Mouse (Mus musculus) megakaryocyte progenitor cell, adult 5-6 weeks (primary cell): ENCODE measurements around the gene Oas1f. TPM values are rescaled to one million over a fixed set of nuclear protein-coding genes. Genes with fewer than 3 reads are reported as not detected.
"Not testable (repeated sequence)": the region's sequence is repeated elsewhere in the genome, so short reads cannot be mapped to it uniquely, and the experiment has no call there.

ENCODE experiments used
- ATAC-seq: replicated peaks from 2 replicates; pipeline ENCODE4 v1.8.0; 2016; ENCODE audit warnings: mild to moderate bottlenecking, moderate TSS enrichment, inconsistent platforms; ENCODE audit not compliant: poor library complexity
- total RNA-seq, 2 experiments: library from RNA; stranded (forward) in 1 of 2; stranded (reverse) in 1 of 2; fragments of 157-497, 149-512 nt in 1 of 2; fragments of 200-1000 nt in 1 of 2; gene quantifications; 2 replicates each; pipeline versions ENCODE4 v1.2.3 to v1.2.4; 2015 to 2017

Gene Oas1f
- total RNA-seq, 2 experiments from 2014 or later, result not detected

DNA sequence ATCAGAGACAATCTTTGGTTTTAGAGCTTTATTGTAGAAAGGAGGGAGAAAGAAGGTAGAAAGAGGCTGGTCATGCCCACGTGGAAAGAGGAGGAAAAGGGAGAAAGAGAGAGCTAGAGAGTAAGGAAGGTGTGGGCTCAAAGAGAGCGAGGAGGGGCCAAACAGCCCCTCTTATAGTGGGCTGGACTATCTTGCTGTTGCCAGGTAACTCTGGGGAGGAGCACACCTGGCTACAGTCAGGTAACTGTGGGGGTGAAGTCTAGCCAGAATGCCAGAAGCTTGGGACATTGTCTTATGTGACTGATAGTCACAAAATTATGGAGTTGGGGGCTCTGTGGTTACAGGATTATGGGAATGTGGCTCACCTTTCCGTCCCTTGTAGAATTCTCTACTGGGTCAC is 22.9 kb downstream of the Oas1f start:
- ATAC-seq, result no peak

DNA sequence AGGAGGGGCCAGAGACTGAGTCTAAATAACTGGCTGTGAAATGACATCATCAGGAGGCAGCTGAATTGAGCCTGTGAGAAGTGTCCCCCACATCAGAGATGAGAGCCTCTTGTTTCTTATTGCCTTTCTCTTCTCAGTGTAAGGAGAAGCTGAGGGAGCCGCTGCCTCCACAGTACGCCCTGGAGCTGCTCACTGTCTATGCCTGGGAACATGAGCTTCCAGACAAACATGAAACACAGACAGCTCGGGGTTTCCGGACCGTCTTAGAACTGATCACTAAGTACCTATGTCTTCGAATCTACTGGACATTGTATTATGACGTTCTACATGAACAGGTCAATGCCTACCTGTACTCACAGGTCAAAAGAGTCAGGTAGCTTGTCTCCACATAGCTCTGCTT is 23.6 kb downstream of the Oas1f start:
- no peak for ATAC-seq

- no peak for ATAC-seq
These were observed 24.3 kb downstream of the Oas1f start for GRCm38 (mm10) chr5:120871469-120871868.

- ATAC-seq, result not testable (repeated sequence)
These were observed 29.7 kb downstream of the Oas1f start for GRCm38 (mm10) chr5:120876839-120877238.

DNA sequence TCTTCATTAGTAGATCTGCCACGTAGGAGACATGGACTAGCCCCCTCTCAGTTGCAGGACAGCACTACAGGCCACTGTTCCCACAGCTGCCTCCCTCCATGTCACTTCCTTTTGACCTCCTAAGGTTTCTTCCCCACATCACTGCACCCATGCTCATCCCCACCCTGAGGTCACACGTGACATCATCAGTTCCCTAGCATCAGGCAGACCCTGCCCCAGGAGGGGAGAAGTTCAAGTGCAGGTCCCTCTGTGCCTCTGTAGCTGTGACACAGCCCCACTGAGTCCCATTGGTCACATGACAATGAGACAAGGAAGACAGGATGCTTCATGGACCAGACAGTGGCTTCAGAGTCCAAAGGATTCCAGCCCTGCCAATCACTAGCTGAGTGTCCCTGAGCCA is 30.2 kb downstream of the Oas1f start:
- ATAC-seq, result not testable (repeated sequence)

DNA sequence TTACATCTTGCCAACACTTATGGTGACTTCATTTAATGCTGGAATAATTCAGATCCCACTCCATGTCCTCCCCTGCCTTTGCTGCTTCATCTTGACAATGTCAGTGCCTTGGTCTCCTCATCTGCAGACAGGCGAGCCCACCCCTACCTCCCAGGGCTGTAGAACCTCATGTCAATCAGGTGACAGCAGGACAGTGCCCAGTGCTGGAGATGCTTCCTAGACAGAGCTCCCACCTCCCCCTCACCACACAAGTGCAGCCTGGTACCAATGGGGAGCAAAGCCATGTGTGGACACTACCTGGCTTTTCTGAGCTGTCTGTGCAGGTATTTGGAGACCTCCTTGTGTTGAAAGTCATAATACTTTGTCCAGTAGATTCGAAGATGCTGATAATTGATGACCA is 31.6 kb downstream of the Oas1f start:
- ATAC-seq, result not testable (repeated sequence)

- ATAC-seq, result not testable (repeated sequence)
These were observed 34.5 kb downstream of the Oas1f start for GRCm38 (mm10) chr5:120881681-120882080.

- 0 out of 2 replicates have a peak, but pooled peaks have one; percentile 17 for ATAC-seq
These were observed 40.2 kb downstream of the Oas1f start, which contains the start of gene Oas1g for GRCm38 (mm10) chr5:120887413-120887812. Gene Oas1g, minus strand, starts transcription at chr5:120887613.

DNA sequence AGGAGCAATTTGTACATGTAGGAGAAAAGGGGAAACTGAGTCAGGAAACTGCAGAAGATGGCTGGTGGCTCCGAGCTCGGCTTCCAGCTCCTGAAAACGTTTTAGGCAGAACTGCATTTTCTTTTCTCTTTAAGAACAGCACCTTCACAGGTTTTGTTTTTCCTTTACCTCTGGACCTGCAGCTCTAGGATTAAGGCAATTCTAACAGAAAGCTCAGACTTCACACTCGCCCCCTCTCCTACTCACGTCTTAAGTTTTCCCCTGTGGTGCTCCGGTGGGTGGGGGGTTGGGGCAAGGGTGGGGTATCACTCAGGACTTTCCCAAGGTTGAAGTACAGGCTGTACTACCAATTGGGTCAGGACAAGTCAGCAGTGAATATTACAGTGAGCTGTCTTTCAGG is 40.7 kb downstream of the Oas1f start:
- ATAC-seq, result no peak

GRCm38 (mm10) chr5:120888294-120888815 is 41.2 kb downstream of the Oas1f start:
- ATAC-seq, result 0 out of 2 replicates have a peak, but pooled peaks have one; percentile 11

DNA sequence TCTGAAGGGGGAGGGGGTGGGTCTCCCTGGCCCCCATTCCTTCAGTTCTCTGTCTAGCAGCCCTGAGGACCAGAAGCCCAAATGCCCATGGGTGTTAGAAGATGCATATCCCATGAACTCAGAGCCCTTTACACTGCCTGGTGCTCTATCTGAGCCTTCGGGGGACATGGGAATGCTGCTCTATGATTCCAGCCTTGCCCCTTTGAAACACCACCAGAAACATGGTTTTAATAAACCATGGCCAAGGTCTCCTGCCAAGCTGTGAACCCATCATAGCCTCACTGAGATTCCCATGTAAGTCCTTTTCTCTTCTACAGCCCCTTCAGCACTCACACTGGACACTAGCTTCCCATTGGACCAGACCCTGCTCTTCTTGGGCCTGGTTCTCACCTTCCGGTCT is 42.9 kb downstream of the Oas1f start:
- ATAC-seq, result no peak

DNA sequence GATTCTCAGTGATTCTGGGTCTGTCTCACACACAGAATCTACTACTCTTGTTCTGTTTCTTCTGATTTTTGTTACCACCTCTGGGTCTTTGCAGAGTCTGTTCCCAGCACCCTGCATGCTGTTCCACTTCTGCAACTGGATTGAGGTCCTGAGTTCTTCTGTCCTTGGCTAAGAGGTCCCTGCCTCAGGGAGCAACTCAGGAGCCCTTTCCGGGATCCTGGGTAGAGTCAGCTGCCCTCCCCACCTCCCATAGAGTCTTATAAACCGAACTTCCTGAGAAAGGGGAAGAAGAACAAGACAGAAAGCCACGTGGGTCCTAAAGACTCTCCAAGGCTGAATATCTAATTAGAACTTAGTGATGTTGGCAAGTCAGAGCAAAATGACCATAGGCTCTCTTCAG is 43.8 kb downstream of the Oas1f start:
- ATAC-seq, result peak; percentile 31; the same call in 1 of the 2 replicates

DNA sequence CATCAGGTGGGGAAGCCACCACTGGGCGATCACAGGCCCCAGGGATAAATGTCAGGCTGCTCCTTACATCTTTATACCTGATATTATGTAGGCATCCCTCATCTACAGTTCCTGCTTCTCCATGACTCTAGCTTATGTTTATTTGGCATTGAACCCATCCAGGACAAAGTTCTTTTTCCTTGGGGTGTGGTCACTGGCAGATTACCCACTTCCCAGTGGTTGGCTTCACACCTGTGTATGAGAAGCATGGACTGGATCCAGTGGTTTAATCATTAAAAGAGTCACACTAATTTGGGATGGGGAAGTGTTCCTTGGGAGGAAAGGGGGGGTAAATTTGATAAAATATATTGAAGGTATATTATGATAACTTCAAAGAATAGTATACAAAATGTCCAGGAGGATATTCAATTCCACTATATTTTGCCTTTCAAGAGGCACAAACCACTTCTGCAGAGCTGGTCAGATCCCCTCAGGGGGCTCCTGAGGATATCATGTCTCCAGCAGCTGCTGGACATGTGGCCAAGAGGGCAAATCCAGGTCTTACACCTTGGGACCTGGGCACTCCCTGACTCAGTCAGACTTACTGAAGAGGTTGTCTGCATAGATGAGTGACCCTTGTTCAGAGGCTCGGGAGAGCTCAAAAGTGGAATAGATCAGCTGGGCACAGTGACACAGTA is 44.5 kb downstream of the Oas1f start:
- ATAC-seq, result not testable (repeated sequence)

DNA sequence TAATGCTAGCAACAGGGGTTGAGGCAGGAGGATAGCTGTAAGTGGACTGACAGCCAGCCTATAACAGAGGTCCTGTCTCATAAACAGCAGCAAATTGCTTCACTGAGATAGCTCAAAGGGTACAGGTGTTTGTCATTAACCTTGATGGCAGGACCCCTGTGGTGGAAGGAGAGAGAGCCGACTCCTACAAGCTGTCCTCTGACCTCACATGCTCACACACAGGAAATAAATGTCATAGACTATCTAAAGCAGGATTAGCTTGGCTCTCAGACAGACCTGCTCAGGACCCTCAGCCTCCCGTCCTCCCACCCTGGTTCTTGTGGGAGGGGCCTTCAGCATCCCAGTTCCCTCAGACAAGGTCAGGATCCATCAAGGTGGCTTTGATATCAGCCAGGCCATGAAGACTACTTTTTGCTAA is 45.1 kb downstream of the Oas1f start:
- ATAC-seq, result no peak

DNA sequence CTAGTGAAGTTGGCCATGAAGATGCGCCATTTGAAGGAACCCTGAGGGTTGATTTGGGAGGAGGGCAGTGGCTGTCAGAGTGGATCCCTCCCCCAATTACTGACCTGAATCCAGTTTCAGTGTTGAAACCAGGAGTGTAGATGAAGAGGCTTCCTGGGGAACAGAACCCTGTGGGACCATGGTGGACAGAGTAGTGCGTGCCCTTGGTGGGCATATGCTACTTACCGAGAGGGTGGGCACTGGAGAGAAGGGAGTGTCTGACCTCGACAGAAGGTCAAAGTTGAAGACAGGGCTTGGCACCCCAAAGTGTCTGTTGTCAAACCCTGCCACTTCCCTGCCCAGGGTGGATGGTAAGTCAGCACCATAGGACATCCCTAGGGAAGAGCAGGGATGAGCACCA is 46.7 kb downstream of the Oas1f start:
- ATAC-seq, result not testable (repeated sequence)

- not testable (repeated sequence) for ATAC-seq
These were observed 47.5 kb downstream of the Oas1f start for GRCm38 (mm10) chr5:120894692-120895091.

DNA sequence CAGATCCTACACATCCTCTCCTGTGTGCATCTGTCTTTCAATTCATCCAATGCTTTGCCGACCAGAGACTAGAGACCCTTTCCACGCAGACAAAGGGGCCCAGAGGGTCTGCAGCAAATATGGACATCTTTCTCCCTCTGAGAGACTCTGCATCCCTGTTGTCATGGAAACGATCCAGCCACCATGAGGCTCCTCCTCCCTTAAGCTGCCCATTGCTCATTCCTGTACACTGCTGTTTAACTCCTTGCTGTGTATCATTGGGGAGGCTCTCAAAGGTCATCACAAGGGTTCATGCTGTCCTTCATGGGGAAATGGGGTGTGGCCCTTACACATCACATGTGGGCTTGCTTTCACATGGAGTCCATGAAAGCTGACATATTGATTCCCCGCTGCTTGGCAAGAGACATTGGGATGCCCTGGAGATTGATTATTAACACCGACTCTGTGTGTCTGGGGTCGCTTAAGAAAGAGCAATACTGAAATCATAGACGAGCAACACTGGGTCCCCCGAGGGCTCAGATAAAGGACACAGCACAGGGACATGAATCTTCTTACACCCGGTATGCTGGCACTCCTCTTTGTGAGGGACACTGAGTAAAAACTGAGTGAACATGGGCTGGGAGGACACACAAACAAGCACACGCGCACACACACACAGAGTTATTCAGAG is 48.2 kb downstream of the Oas1f start:
- no peak for ATAC-seq

GRCm38 (mm10) chr5:120898307-120898706 is 51.1 kb downstream of the Oas1f start:
- no peak for ATAC-seq

GRCm38 (mm10) chr5:120898726-120899125 is 51.6 kb downstream of the Oas1f start:
- ATAC-seq, result no peak

GRCm38 (mm10) chr5:120900666-120901065 is 53.5 kb downstream of the Oas1f start:
- ATAC-seq, result no peak

DNA sequence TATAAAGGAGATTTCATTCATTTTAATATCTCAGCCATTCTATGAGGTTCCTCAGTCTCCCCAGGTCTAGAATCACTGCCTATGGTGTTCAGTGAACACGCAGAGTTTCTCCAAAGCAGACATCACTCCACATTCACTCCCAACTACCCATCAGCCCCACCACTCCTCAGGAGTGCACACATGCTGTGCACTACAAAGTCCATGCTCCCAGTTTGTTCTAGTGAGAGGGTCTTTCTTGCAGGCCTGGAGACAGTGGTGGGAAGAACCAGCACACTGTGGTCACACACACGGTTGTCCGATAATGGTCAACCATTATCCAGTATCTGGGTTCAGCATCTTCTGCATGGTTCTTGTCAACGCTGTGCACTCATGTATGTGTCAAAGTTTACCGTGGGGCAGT is 54.9 kb downstream of the Oas1f start:
- ATAC-seq, result no peak
